Mouse (Mus musculus) thymus, adult 2 months (tissue): ENCODE data around the gene 9530077C05Rik.

Experiments
- CTCF ChIP-seq: fragments of 200-500 bp; IDR thresholded peaks from 2 replicates; pipeline ENCODE4 v1.5.1; 2012; ENCODE audit warnings: mild to moderate bottlenecking, control low read depth, low read length, moderate library complexity, borderline replicate concordance; ENCODE audit not compliant: control insufficient read depth, poor library complexity, insufficient read depth; ENCODE audit errors: extremely low read depth
- POLR2A ChIP-seq: fragments of 200-500 bp; IDR thresholded peaks from 2 replicates; pipeline ENCODE4 v1.6.1; 2012; ENCODE audit warnings: mild to moderate bottlenecking, low read length, control low read depth, moderate library complexity; ENCODE audit not compliant: control insufficient read depth, poor library complexity, insufficient read depth; ENCODE audit errors: extremely low read depth

DNA sequence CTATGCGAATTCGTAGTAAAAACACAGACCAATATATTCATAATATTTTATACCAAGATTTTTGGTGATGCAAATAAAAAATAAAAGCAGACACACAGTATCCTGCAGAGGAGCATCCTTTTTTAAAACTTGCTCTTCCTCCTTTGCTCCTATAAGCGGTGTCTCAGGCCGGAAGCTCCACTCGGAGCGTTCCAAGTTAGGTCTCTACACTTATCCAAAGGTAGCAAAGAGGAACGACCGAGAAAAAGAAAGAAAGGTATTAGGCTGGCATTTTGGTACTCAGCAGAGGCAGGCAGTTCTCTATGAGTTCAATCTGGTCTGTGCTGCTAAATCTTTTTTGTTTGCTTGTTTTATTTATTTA is 57.6 kb downstream of the 9530077C05Rik start:
- no peak for TF ChIP-seq CTCF
- TF ChIP-seq POLR2A = no peak
